Comparison of ENCODE assay signal across 20 mouse cellular contexts in the genomic region with DNA sequence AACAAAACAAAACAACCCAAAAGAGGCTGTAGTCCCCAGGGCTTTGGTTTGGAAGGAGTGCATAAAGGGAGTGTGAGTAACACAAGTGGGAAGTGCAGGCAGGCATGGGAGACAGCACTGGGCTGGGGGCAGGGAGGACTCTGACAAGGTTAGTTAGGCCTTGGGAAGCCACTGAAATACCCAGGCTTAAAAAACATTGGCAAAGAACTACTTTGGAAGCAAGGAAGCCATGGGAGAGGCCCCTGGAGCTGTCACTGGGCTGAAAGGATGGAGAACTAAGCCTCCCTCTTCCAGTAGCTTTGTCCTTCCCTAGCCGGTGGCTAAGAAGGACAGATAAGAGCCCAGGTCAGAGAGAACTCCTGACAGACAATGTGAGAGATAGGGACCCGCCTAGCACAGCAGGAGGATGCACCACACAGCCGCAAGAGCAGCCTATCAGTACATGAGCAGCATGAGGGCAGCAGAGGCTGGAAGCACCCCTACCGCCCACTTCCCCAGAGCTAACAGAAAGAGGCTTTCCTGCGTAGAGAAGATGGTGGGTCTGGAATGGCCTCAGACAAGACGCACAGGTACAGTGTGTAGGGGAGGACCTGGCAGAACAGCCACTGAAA. TPM values are rescaled to one million over a fixed set of nuclear protein-coding genes. Genes with fewer than 3 reads are reported as not detected.
DNase-seq lines count a peak whose midpoint lies in the region; ATAC-seq and TF ChIP-seq lines count a peak whose summit lies in the region.
"Had no signal": no experiment of that assay in that cellular context is flagged by ENCODE, and none has a peak within 500 bp of the region (broad histone marks: within the 10 kb centered on the region; RNA-seq: fewer than 3 reads in every experiment).

No protein-coding gene starts in this region.

- no peaks in the 10 kb centered on the region for H3K27me3 ChIP-seq in liver, embryonic 16.5 days (ENCODE audit: control insufficient read depth, insufficient read depth, low read depth, low read length)
- no peaks in the 10 kb centered on the region for H3K27me3 ChIP-seq in midbrain, embryonic 14.5 days (ENCODE audit: control insufficient read depth, insufficient read depth, low read length)
- H3K27me3 ChIP-seq: limb, embryonic 13.5 days; midbrain, embryonic 12.5 days; stomach, embryonic 15.5 days had no signal

- TF ChIP-seq CTCF in left cerebral cortex, adult 2 months (IDR thresholded peaks at IDR 0.05): no peak

- peaks cover 7% of the 10 kb centered on the region for H3K36me3 ChIP-seq in liver, embryonic 16.5 days (ENCODE audit: control insufficient read depth, insufficient read depth)
- peaks cover 66% of the 10 kb centered on the region for H3K36me3 ChIP-seq in midbrain, embryonic 14.5 days (ENCODE audit: control insufficient read depth, insufficient read depth, low read length)

- no peaks in the 10 kb centered on the region for H3K9me3 ChIP-seq in liver, embryonic 16.5 days (replicated peaks; ENCODE audit: control insufficient read depth, low read length)
- H3K9me3 ChIP-seq in midbrain, embryonic 14.5 days (ENCODE audit: control insufficient read depth, low read length): no peaks in the 10 kb centered on the region
- H3K9me3 ChIP-seq: limb, embryonic 13.5 days; midbrain, embryonic 12.5 days; stomach, embryonic 15.5 days had no signal

- H3K4me1 ChIP-seq in liver, embryonic 16.5 days (ENCODE audit: control insufficient read depth, low read depth, low read length): peaks cover 3% of the 10 kb centered on the region
- peaks cover 4% of the 10 kb centered on the region; the same call in 1 of the 2 replicates for H3K4me1 ChIP-seq in midbrain, embryonic 14.5 days (ENCODE audit: control insufficient read depth, insufficient read depth, low read length)

- intact Hi-C loops in left cerebral cortex, adult 2 months (cut with DNase I): no loop called here

- WGBS in liver, embryonic 16.5 days (ENCODE audit: insufficient replicate concordance): 28% methylated on average over 6 of the region's 6 CpGs
- WGBS in midbrain, embryonic 14.5 days: 62% methylated on average over 6 of the region's 6 CpGs

- no peak overlapping the region for H3K9ac ChIP-seq in liver, embryonic 16.5 days (ENCODE audit: low read depth, low read length)
- H3K9ac ChIP-seq in midbrain, embryonic 14.5 days (replicated peaks; ENCODE audit: low read length): no peak overlapping the region
- H3K9ac ChIP-seq: limb, embryonic 13.5 days; midbrain, embryonic 12.5 days; stomach, embryonic 15.5 days had no signal

- no peak overlapping the region for H3K4me3 ChIP-seq in liver, embryonic 16.5 days (ENCODE audit: low read depth, low read length)
- no peak overlapping the region for H3K4me3 ChIP-seq in midbrain, embryonic 14.5 days (replicated peaks; ENCODE audit: low read depth, low read length)
- H3K4me3 ChIP-seq in left cerebral cortex, adult 2 months: no peak overlapping the region
- H3K4me3 ChIP-seq: limb, embryonic 13.5 days; midbrain, embryonic 12.5 days; stomach, embryonic 15.5 days had no signal

- no peak overlapping the region for H3K27ac ChIP-seq in liver, embryonic 16.5 days (ENCODE audit: low read length)
- H3K27ac ChIP-seq in midbrain, embryonic 14.5 days (replicated peaks; ENCODE audit: low read depth, low read length): no peak overlapping the region
- no peak overlapping the region for H3K27ac ChIP-seq in left cerebral cortex, adult 2 months
- H3K27ac ChIP-seq: limb, embryonic 13.5 days; midbrain, embryonic 12.5 days; stomach, embryonic 15.5 days had no signal

- ATAC-seq in common myeloid progenitor, adult 5-6 weeks (replicated peaks; ENCODE audit: low read depth, poor library complexity, severe bottlenecking): peak; percentile 39
- peak; percentile 89 for ATAC-seq in liver, embryonic 16.5 days (ENCODE audit: low read depth)
- no peak for ATAC-seq in midbrain, embryonic 14.5 days (ENCODE audit: low FRiP score, low TSS enrichment)
- ATAC-seq: inflammation-experienced regulatory T-cells, adult 6 months had no signal

- no peak overlapping the region for H3K4me2 ChIP-seq in liver, embryonic 16.5 days (ENCODE audit: low read depth, low read length)
- no peak overlapping the region for H3K4me2 ChIP-seq in midbrain, embryonic 14.5 days (ENCODE audit: low read length)
- H3K4me2 ChIP-seq: limb, embryonic 13.5 days; midbrain, embryonic 12.5 days; stomach, embryonic 15.5 days had no signal

- DNase-seq in MEL-GATA-1-ER (ENCODE audit: extremely low read depth, low read depth): peak; percentile 92
- DNase-seq in adrenal gland, adult 2 months: peak; percentile 83
- no peak for DNase-seq in midbrain, embryonic 14.5 days
- no peak for DNase-seq in left cerebral cortex, adult 2 months (ENCODE audit: extremely low spot score in 1 of 2, low spot score in 2 of 2)
- DNase-seq in gastrocnemius, adult 8-10 months (ENCODE audit: low spot score in 2 of 2): no peak
- DNase-seq: cerebellum, postnatal 14 days; gastrocnemius, postnatal 36 days had no signal

RNA-seq across cellular contexts. Expression of a gene that starts 32.1 kb away (rescaled TPM):
- 100 to 1,000 TPM; 428 to 515 TPM for total RNA-seq in adrenal gland, adult 2 months (2021)
- 106 and 107 TPM in 2 replicates for polyA plus RNA-seq in adrenal gland, adult 2 months (2012; rRNA removed)
- total RNA-seq in common myeloid progenitor, adult 5-6 weeks (2017): 93.3 and 103 TPM in 2 replicates
- polyA plus RNA-seq in liver, embryonic 16.5 days (2015; fragmentation: Nextera tagmentation; extraction: Ambion mirVana): 137 and 143 TPM in 2 replicates
- 286 and 304 TPM in 2 replicates for polyA plus RNA-seq in midbrain, embryonic 14.5 days (2014; fragmentation: Nextera tagmentation; extraction: Ambion mirVana)
- 100 to 1,000 TPM; 223 to 229 TPM for total RNA-seq in left cerebral cortex, adult 2 months (2021)
- total RNA-seq in gastrocnemius, adult 8-10 months (2022): 100 to 1,000 TPM; 379 to 417 (median 390) TPM

RNA-seq across cellular contexts. Expression of a gene that starts 43.4 kb away (rescaled TPM):
- total RNA-seq in adrenal gland, adult 2 months (2021): not detected
- not detected in 2 replicates for polyA plus RNA-seq in adrenal gland, adult 2 months (2012; rRNA removed)
- not detected in 2 replicates for total RNA-seq in common myeloid progenitor, adult 5-6 weeks (2017)
- not detected in 2 replicates for polyA plus RNA-seq in liver, embryonic 16.5 days (2015; fragmentation: Nextera tagmentation; extraction: Ambion mirVana)
- polyA plus RNA-seq in midbrain, embryonic 14.5 days (2014; fragmentation: Nextera tagmentation; extraction: Ambion mirVana): not detected in 2 replicates
- not detected for total RNA-seq in left cerebral cortex, adult 2 months (2021)
- not detected for total RNA-seq in gastrocnemius, adult 8-10 months (2022)
- total RNA-seq: gastrocnemius, postnatal 36 days; hematopoietic stem cell, adult 5-6 weeks; layer of hippocampus, adult 18-20 months; left cerebral cortex, adult 18-20 months had no signal
- polyA plus RNA-seq: embryonic facial prominence, embryonic 11.5 days; heart, embryonic 14.5 days; inflammation-experienced regulatory T-cells, adult 6 months; kidney, embryonic 14.5 days; limb, embryonic 13.5 days; midbrain, embryonic 12.5 days; stomach, embryonic 15.5 days; thymus, postnatal 0 days had no signal

RNA-seq across cellular contexts. Expression of a gene that starts 54.3 kb away (rescaled TPM):
- total RNA-seq in adrenal gland, adult 2 months (2021): not detected
- polyA plus RNA-seq in adrenal gland, adult 2 months (2012; rRNA removed): not detected in 2 replicates
- total RNA-seq in common myeloid progenitor, adult 5-6 weeks (2017): not detected in 2 replicates
- not detected in 2 replicates for polyA plus RNA-seq in liver, embryonic 16.5 days (2015; fragmentation: Nextera tagmentation; extraction: Ambion mirVana)
- polyA plus RNA-seq in midbrain, embryonic 14.5 days (2014; fragmentation: Nextera tagmentation; extraction: Ambion mirVana): not detected in 2 replicates
- total RNA-seq in left cerebral cortex, adult 2 months (2021): not detected
- total RNA-seq in gastrocnemius, adult 8-10 months (2022): not detected
- total RNA-seq: gastrocnemius, postnatal 36 days; hematopoietic stem cell, adult 5-6 weeks; layer of hippocampus, adult 18-20 months; left cerebral cortex, adult 18-20 months had no signal
- polyA plus RNA-seq: embryonic facial prominence, embryonic 11.5 days; heart, embryonic 14.5 days; inflammation-experienced regulatory T-cells, adult 6 months; kidney, embryonic 14.5 days; limb, embryonic 13.5 days; midbrain, embryonic 12.5 days; stomach, embryonic 15.5 days; thymus, postnatal 0 days had no signal

Comparison
In these comparisons a context has a peak if more than half of its experiments do, and no peak if none do; other contexts are left out.
1. DNase-seq: peak in MEL-GATA-1-ER (single experiment) and adrenal gland, adult 2 months (single experiment); none in midbrain, embryonic 14.5 days (single experiment), left cerebral cortex, adult 2 months (0 of 2) and gastrocnemius, adult 8-10 months (0 of 2).